Mouse (Mus musculus) right cerebral cortex, postnatal 14 days (tissue): ENCODE data around the gene Slc43a2.
"Not testable (repeated sequence)": the region's sequence is repeated elsewhere in the genome, so short reads cannot be mapped to it uniquely, and the experiment has no call there.

Source experiments
- DNase-seq: peaks from one replicate; pipeline ENCODE4 v3.0.0; 2022

Gene Slc43a2

DNA sequence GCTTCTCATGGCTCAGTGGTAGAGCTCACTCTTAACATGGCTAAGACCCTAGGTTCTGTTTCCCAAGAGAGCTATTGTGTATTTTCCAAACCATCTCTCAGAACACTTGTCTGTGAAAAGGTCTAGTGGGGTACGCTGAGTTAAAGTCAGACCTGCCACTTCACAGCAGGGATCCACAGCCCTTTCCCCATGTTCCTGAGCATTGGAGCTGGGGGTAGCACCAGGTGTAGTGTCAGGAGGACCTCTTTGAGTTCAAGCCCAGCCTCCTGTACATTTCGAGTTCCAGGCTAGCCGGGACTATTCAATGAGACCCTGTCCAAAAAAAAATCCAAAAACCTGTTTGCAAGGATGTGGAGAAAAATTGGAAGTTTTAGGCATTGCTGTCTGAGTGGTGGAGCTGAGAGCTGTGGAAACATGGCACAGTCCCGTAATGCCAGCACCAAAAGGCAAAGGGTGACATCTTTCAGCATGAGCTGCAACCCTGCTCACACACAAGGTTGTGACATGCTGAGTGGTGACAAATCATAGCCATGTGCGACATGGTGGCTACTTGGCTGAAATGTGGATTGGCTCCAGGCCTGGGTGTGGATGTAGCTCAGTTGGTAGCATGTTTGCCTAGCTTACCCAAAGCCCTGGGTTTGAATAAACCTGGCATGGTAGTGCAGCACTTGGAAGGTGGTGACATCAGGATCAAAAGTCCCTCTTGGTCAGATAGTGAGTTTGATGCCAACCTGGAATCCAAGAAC lies 43.1 kb downstream of the Slc43a2 start:
- DNase-seq = no peak

DNA sequence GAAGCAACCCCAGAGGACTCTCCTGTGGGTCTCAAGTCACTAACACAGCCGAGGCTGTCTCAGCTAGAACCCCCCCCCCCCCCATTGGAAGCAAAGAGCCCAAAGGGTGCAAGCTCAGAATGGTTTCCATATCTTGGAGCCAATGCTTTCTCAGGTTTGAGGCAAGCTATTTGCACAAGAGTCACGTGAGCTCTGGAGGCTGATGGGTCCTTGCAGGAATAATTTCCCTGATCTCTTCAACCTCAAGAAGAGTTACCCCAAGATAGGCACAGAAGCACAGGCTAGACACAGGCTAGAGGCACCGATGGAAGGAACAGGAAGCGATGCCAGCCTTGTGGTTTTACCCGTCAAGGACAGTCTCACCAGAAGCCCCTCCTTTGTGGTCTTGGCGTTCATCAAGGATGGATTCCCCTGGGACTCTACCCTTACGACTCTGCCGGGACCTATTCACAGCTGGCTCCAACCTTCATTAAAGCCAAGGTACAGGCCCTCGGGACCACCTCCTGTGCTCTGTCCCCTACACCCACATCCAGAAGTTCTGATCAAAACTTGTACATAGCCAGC lies 44.1 kb downstream of the Slc43a2 start:
- no peak for DNase-seq

DNA sequence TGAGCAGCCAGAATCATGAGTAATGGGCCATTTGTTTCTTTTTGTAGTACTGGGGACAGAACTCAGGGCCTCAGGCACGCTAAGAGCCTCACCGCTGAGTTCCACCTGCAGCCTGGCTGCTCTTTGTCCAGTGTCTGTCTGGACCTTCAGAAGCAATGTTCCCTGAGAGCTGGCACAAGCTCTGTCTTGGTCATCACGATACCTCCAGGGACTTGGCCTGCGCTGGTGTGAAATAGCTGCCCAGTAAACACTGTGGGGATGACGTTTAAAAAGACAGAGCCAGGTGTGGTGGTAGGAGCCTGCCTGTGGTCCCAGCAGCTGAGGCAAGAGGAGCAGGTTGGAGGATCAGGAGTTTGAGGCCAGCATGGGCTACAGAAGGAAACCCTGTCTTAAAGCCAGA lies 47.1 kb downstream of the Slc43a2 start:
- no peak for DNase-seq

DNA sequence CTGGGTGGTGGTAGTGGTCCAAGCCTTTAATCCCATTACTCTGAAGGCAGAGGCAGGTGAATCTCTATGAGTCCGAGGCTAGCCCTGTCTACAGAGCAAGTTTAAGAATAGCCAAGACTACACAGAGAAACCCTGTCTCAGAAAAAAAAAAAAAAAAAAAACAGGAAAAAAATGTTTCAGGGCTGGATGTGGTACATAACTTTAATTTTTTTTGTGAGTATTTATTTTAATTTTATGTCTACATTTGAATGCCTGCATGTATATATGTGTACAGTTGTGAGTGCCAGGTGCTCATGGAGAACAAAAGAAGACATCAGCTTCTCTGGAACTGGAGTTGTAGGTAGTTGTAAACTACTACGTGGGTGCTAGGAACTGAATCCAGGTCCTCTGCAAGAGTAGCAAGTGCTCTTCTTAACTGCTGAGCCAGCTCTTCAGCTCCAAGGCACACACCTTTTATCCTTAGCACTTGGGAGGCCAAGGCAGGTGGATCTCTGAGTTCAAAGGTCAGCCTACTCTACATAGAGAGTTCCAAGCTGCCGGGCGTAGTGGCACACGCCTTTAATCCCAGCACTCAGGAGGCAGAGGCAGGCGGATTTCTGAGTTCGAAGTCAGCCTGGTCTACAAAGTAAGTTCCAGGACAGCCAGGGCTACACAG lies 50.1 kb downstream of the Slc43a2 start:
- no peak for DNase-seq

DNA sequence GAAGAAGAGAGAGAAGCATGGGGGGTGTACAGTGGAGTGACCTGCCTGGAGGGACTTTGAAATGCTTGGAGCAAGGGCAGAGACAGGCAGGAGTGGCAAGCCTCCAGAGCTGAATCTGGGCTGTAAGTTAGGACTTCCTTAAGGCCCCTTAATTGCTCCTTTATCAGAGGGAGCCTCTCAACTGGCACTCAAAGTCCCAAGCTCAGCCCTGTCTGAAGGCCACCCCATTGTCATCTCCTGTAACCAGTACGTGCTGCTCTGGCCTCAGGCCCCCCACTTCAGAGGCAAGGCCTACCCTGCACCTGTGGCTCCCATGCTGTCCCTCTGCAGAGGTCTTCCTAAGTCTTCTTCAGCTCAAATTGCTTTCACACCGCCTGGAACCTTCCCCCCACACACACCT lies 52.0 kb downstream of the Slc43a2 start:
- DNase-seq = no peak

DNA sequence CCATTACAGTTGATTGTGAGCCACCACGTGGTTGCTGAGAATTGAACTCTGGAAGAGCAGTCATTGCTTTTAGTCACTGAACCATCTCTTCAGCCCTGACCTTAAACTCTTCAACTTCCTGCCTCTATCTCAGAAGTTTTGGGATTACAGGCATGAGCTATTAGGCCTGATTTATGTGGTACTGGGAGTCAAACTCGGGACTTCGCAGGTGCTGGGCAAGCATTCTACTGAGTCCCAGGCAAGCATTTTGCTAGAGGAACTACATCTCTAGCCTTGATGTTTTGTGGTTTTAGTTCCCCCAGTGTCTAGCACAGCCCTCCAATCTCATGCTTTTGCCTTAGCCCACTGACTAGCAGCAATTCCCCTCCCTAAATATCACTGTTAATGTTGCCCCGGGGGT lies 53.6 kb downstream of the Slc43a2 start:
- no peak for DNase-seq

- no peak for DNase-seq
Observed at GRCm38 (mm10) chr11:75585978-75586377, 54.5 kb downstream of the Slc43a2 start.

- no peak for DNase-seq
Observed at GRCm38 (mm10) chr11:75586963-75587362, 55.5 kb downstream of the Slc43a2 start.

DNA sequence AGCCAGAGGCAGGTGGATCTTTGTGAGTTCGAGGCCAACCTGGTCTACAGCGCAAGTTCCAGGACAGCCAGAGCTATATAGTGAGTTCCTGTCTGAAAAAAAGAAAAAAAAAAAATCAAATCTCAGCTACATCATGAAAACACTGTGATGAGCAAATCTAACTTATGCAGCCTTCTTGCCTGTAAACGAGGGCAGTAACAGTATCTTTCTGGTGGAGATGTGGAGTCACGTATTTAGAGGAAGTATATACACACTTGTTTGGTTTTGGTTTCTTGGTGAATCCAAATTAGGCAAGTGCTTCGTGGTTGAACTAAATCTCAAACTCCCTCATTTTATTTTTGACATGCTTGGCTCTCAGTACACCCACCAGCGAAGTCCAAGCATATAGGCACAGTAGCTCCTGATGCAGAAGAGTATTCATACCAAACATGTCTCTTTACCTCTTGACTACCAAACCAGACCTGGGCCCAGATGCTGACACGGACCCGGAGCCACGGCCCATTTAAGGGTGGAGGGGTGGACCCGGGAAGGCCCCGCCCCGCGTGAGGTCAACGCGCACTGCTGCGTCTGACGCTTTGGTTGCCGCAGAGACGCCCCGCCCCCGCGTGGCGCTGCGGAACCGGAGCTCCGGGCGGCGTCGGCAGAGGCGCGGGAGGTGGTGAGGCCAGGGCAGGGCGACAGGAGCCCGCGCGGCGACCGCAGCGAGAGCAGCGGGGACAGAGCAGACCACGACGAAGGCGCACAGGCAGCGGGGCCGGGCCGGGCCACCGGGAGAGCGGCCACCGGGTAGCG lies 56.2 kb downstream of the Slc43a2 start, which contains the start of gene Pitpna:
Gene Pitpna (plus strand): TSS at position 605 of the 792 bp plus-strand sequence.
- peak; percentile 96 for DNase-seq

- DNase-seq = no peak
Observed at GRCm38 (mm10) chr11:75588285-75588941, 56.9 kb downstream of the Slc43a2 start.

DNA sequence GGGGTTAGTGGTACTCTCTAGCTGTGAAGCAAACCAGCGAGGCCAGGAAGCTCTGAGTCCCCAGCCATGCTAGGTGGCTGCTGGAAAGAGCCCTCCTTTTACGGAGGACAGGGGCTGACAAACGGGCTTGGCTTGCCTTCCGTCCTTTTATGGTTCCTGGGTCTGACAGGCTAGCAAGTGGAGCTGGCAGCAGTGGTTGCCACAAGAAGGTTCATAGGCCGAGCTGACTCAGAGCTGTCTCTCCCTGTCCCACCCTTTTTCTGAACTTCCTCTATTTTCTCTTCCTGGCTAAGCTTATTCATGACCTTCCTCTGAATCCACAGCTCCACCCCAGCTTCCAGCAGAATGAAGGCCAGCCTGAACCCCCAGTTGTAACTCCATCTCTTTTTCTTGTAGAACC lies 61.1 kb downstream of the Slc43a2 start:
- no peak for DNase-seq

DNA sequence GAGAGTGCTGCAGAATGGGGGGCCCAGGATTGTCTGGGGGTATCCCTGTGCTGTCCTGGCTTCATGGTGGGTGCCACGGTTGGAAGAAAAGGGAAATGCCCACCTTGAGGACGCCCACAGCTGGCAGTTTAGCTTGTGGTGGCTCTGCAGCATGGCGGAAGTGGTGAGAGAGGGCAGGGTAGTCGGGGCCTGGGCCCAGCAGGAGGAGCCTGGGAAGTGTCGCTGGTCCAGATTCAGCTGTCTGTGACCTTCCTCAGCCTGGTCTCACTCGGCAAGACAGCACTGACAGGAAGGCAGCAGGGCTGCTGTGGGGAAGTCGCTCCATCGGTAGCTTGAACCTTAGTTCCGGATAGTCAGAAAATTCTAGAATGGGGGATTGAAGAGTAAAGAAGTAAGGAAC lies 62.9 kb downstream of the Slc43a2 start:
- no peak for DNase-seq

GRCm38 (mm10) chr11:75595404-75595803 lies 63.9 kb downstream of the Slc43a2 start:
- DNase-seq = no peak

DNA sequence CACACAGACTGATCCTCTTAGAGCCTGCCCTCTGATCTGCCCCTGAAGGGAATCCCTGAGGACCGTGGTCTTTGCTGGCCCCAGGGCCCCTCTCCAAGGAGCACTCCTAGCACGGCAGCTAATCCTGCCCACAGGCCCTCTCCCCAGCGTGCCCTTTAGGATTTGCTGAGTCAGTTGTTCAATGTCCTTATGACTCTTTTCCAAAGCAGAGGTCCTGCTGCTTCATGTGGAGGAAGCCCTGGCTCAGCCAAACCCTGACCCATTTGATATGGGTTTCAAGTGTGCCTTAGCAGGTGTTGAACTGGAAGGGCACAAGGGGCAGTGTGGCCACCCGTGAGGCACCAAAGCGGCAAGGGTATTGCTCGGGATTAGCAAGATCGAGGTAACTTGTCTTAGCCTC lies 64.3 kb downstream of the Slc43a2 start:
- DNase-seq = no peak

DNA sequence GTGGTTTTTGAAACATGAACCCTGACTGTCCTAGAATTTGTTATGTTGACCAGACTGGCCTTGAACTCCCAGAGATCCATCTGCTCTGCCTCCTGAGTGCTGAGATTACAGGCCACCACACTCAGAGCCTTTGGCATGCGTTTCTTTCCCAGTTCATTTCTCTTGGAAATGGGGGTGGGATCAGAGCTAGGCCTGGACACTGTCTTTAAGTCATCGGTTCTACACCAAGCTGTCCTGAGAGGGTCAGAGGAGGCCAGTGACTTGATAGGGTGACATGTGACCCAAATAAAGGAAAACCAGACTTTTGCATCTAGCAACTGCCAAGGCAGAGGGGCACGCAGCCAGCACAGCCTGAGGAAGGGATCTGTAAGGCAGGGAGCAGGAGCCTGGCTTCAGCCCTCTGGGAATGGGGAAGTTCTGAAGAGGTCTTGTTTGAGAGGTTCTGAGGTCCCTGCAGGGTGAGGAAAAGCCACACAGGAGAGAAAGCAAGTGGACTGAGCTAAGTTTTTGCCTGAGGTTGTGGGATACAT lies 65.3 kb downstream of the Slc43a2 start:
- DNase-seq = no peak

- no peak for DNase-seq
Observed at GRCm38 (mm10) chr11:75598004-75598403, 66.5 kb downstream of the Slc43a2 start.

DNA sequence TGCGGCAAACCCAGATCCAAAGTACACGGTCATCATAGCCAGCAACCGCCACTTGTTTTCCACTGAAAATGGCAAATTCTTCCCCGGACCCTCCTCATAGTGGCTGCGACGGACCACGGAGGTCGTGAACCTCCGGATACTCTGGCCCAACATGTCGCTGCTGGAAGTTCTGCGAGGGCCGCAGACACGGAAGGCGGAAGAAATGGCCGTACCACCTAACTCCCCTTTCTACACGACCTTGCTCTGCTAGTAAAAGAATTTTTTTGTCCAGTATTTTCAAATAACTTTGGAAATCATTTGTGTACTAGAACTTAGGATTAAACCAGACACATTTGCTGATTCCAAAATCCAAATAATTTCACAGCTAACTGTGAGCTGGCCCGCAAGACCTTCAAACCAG lies 68.3 kb downstream of the Slc43a2 start:
- DNase-seq = not testable (repeated sequence)

- no peak for DNase-seq
Observed at GRCm38 (mm10) chr11:75604826-75605225, 73.3 kb downstream of the Slc43a2 start.

- no peak for DNase-seq
Observed at GRCm38 (mm10) chr11:75605318-75605717, 73.8 kb downstream of the Slc43a2 start.

GRCm38 (mm10) chr11:75608776-75609175 lies 77.3 kb downstream of the Slc43a2 start:
- DNase-seq = no peak

DNA sequence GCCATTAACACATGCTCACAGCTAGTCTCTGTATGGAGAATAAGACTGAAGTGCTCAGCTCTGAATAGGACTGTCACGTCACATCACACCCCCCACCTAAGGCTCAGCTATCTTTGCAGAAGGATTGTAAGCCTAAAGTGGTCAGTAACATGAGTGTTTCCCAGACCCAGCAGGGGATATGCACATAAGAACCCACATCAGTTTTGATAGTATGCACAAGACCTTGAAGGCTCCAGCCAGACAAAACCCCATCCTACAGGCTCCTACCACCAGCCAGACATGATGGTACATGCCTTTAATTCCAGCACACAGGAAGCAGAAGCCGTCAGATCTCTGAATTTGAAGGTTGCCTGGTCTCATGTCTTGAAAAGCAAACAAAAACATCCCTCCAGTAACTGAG lies 78.5 kb downstream of the Slc43a2 start:
- no peak for DNase-seq

DNA sequence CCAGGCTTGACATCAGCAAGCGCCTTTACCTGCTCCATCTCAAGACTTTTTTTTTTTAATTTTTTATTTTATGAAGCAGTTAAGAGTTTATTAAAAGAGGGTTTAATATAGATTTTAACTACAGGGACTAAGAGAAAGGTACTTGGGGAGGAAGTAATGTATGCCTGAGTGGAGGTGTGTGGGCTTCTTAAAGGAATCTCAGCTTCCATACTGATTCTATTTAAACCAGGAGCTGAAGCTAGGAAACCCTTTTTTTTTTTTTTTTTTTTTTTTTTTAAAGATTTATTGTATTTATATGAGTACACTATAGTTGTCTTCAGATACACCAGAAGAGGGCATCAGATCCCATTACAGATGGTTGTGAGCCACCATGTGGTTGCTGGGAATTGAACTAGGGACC lies 83.3 kb downstream of the Slc43a2 start:
- no peak for DNase-seq

DNA sequence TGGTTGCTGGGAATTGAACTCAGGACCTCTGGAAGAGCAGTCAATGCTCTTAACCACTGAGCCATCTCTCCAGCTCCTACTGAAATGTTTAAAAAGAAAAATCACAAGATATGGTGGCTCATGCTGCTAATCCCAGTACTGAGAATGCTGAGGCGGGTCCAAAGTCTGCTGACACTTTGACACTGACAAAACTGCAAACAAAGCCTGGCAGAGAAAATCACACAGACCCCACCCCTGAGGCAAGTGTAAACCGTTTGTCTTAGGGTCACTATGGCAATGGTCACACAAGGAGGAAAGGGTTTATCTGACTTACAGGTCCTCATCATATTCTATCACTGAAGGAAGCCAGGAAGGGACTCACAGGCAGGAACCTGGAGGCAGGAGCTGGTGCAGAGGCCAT lies 84.1 kb downstream of the Slc43a2 start:
- no peak for DNase-seq
